Mouse (Mus musculus): ENCODE results near the gene Cbarp. TPM values are rescaled to one million over a fixed set of nuclear protein-coding genes. Genes with fewer than 3 reads are reported as not detected.
A peak's percentile ranks its signal among the peaks of the same experiment; 100 is the strongest.

The Cbarp gene
- total RNA-seq (2021), result 100 to 1,000 TPM; 437 to 473 TPM
- long read RNA-seq, experiment 1, transcript Cbarp-212 (11 exons, 3,175 nt), result major isoform, 101 of 284 reads
- long read RNA-seq, experiment 1, transcript Cbarp-201 (10 exons, 3,121 nt), result minor isoform, 18 of 284 reads
- long read RNA-seq, experiment 1, partial matches to known transcripts, result 93 of 284 reads
- long read RNA-seq, experiment 1, other reads (novel, unspliced or antisense), result 71 of 284 reads
- long read RNA-seq, experiment 2, transcript Cbarp-212 (11 exons, 3,175 nt), result major isoform, 85 of 271 reads
- long read RNA-seq, experiment 2, transcript Cbarp-201 (10 exons, 3,121 nt), result minor isoform, 20 of 271 reads
- long read RNA-seq, experiment 2, partial matches to known transcripts, result 93 of 271 reads
- long read RNA-seq, experiment 2, other reads (novel, unspliced or antisense), result 71 of 271 reads

GRCm38 (mm10) chr10:80140666-80141035 lies at the start of gene Cbarp:
Cbarp (minus strand) TSS chr10:80140835.
- intact Hi-C loops (cut with DNase I), result no loop called here
- DNase-seq (ENCODE audit: low spot score in 2 of 2), result no peak

- no peak for DNase-seq (ENCODE audit: low spot score in 2 of 2)
- intact Hi-C loops (cut with DNase I), result no loop called here
These were observed 49.4 kb upstream of the Cbarp start for GRCm38 (mm10) chr10:80189999-80190398.

GRCm38 (mm10) chr10:80188453-80189024 lies 47.9 kb upstream of the Cbarp start:
- intact Hi-C loops (cut with DNase I), result no loop called here
- no peak for DNase-seq (ENCODE audit: low spot score in 2 of 2)

GRCm38 (mm10) chr10:80187739-80188138 lies 47.1 kb upstream of the Cbarp start:
- no peak for DNase-seq (ENCODE audit: low spot score in 2 of 2)
- intact Hi-C loops (cut with DNase I), result no loop called here

- DNase-seq (ENCODE audit: low spot score in 2 of 2), result no peak
- intact Hi-C loops (cut with DNase I), result no loop called here
These were observed 46.0 kb upstream of the Cbarp start for GRCm38 (mm10) chr10:80186649-80187048.

GRCm38 (mm10) chr10:80182547-80182946 lies 41.9 kb upstream of the Cbarp start:
- intact Hi-C loops (cut with DNase I), result no loop called here
- DNase-seq (ENCODE audit: low spot score in 2 of 2), result no peak

- intact Hi-C loops (cut with DNase I), result no loop called here
- DNase-seq (ENCODE audit: low spot score in 2 of 2), result no peak
These were observed 40.2 kb upstream of the Cbarp start for GRCm38 (mm10) chr10:80180823-80181222.

GRCm38 (mm10) chr10:80180288-80180687 lies 39.7 kb upstream of the Cbarp start:
- no peak for DNase-seq (ENCODE audit: low spot score in 2 of 2)
- intact Hi-C loops (cut with DNase I), result no loop called here

GRCm38 (mm10) chr10:80179068-80180051 lies 38.7 kb upstream of the Cbarp start, which contains the start of gene Efna2:
Efna2 (plus strand) TSS chr10:80179482.
- DNase-seq (ENCODE audit: low spot score in 2 of 2), result peak in 1 of 2 experiments; percentile 57
- intact Hi-C loops (cut with DNase I), result loop anchor here (5.0 kb wide), 1 partner anchor 193 kb away; no protein-coding TSS in a partner anchor

- intact Hi-C loops (cut with DNase I), result loop anchor here (5.0 kb wide), 1 partner anchor 195 kb away; no protein-coding TSS in a partner anchor
- no peak for DNase-seq (ENCODE audit: low spot score in 2 of 2)
These were observed 37.0 kb upstream of the Cbarp start for GRCm38 (mm10) chr10:80177441-80178279.

GRCm38 (mm10) chr10:80176270-80176834 lies 35.7 kb upstream of the Cbarp start:
- intact Hi-C loops (cut with DNase I), result loop anchor here (5.0 kb wide), 1 partner anchor 196 kb away; no protein-coding TSS in a partner anchor
- DNase-seq (ENCODE audit: low spot score in 2 of 2), result no peak

GRCm38 (mm10) chr10:80175536-80176269 lies 35.1 kb upstream of the Cbarp start:
- intact Hi-C loops (cut with DNase I), result loop anchor here (1.0 to 5.0 kb wide), 2 partner anchors 70 to 197 kb away; no protein-coding TSS in a partner anchor
- peak in 1 of 2 experiments; percentile 58 for DNase-seq (ENCODE audit: low spot score in 2 of 2)

GRCm38 (mm10) chr10:80174705-80175104 lies 34.1 kb upstream of the Cbarp start:
- intact Hi-C loops (cut with DNase I), result loop anchor here (1.0 to 5.0 kb wide), 2 partner anchors 71 to 198 kb away; no protein-coding TSS in a partner anchor
- DNase-seq (ENCODE audit: low spot score in 2 of 2), result no peak

GRCm38 (mm10) chr10:80173955-80174640 lies 33.5 kb upstream of the Cbarp start:
- intact Hi-C loops (cut with DNase I), result no loop called here
- DNase-seq (ENCODE audit: low spot score in 2 of 2), result no peak

- DNase-seq (ENCODE audit: low spot score in 2 of 2), result no peak
These were observed 32.7 kb upstream of the Cbarp start for GRCm38 (mm10) chr10:80173358-80173757.

GRCm38 (mm10) chr10:80172527-80173292 lies 32.1 kb upstream of the Cbarp start, which contains the start of gene 1600002K03Rik:
1600002K03Rik (plus strand) TSS chr10:80172944.
- peak; percentile 88 to 94 for DNase-seq (ENCODE audit: low spot score in 2 of 2)
- intact Hi-C loops (cut with DNase I), result no loop called here

More at GRCm38 (mm10) chr10:80173358-80173757, 32.7 kb upstream of the Cbarp start:
- intact Hi-C loops (cut with DNase I), result no loop called here
